Mouse (Mus musculus) CD4-positive helper T cell, adult 2 months (primary cell): ENCODE measurements at regions not wholly inside any gene's neighbourhood (a gene's known extent, or its start where the extent isn't known, plus 50 kb on each side); places are given as distances from the start of the nearest gene placed in this dataset.

Experiments used
- DNase-seq: peaks from one replicate; pipeline ENCODE4 v3.0.0-alpha.2; 2012; ENCODE audit warnings: low read depth, missing footprints, low spot score

DNA sequence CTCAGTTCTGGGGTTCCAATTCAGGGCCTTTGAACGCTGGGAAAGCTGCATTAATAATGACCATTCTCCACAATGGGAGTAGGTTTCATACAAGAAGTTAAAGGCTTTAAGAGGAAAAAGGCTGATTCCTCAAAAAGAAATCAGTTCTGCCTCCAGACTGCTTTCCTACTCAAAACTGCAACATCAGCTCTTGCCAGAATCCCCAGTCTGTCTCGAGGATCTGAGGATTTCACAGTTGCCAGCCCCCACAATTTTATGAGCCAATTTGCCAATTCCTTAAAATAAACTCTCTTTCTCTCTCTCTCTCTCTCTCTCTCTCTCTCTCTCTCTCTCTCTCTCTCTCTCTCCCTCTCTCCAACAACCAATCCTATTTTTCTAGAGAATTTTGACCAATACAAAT lies 51.3 kb upstream of the Nhs start:
- no peak for DNase-seq
